Mouse (Mus musculus): ENCODE data around the gene Oaz1.

Gene Oaz1

GRCm38 (mm10) chr10:80845732-80846131, 19.3 kb downstream of the Oaz1 start:
- no peak for DNase-seq (ENCODE audit: low spot score in 2 of 2)

- no peak for DNase-seq (ENCODE audit: low spot score in 2 of 2)
Measured at GRCm38 (mm10) chr10:80848571-80848970, 22.1 kb downstream of the Oaz1 start.

- DNase-seq (ENCODE audit: low spot score in 2 of 2): peak; percentile 92 to 95
Measured at GRCm38 (mm10) chr10:80854913-80855748, 28.7 kb downstream of the Oaz1 start, which contains the start of the genes Lsm7 and Sppl2b. TSS of gene Lsm7 (minus strand) at chr10:80855209. TSS of gene Sppl2b (plus strand) at chr10:80855275.

GRCm38 (mm10) chr10:80855749-80856073, 29.3 kb downstream of the Oaz1 start:
- no peak for DNase-seq (ENCODE audit: low spot score in 2 of 2)

- DNase-seq (ENCODE audit: low spot score in 2 of 2): peak in 1 of 2 experiments; percentile 59
Measured at GRCm38 (mm10) chr10:80856267-80856666, 29.8 kb downstream of the Oaz1 start.

- DNase-seq (ENCODE audit: low spot score in 2 of 2): no peak
Measured at GRCm38 (mm10) chr10:80856908-80857307, 30.5 kb downstream of the Oaz1 start.

- DNase-seq (ENCODE audit: low spot score in 2 of 2): no peak
Measured at GRCm38 (mm10) chr10:80857386-80857785, 30.9 kb downstream of the Oaz1 start.

- no peak for DNase-seq (ENCODE audit: low spot score in 2 of 2)
Measured at GRCm38 (mm10) chr10:80857848-80858247, 31.4 kb downstream of the Oaz1 start.

GRCm38 (mm10) chr10:80858350-80858935, 32.0 kb downstream of the Oaz1 start:
- no peak for DNase-seq (ENCODE audit: low spot score in 2 of 2)

- no peak for DNase-seq (ENCODE audit: low spot score in 2 of 2)
Measured at GRCm38 (mm10) chr10:80862305-80862704, 35.8 kb downstream of the Oaz1 start.

GRCm38 (mm10) chr10:80864446-80864845, 38.0 kb downstream of the Oaz1 start:
- DNase-seq (ENCODE audit: low spot score in 2 of 2): no peak

GRCm38 (mm10) chr10:80870993-80871392, 44.5 kb downstream of the Oaz1 start:
- no peak for DNase-seq (ENCODE audit: low spot score in 2 of 2)

GRCm38 (mm10) chr10:80871581-80871980, 45.1 kb downstream of the Oaz1 start, which contains the start of gene Tmprss9:
TSS of gene Tmprss9 (plus strand) at chr10:80871848.
- DNase-seq (ENCODE audit: low spot score in 2 of 2): no peak

- DNase-seq (ENCODE audit: low spot score in 2 of 2): no peak
Measured at GRCm38 (mm10) chr10:80874035-80874434, 47.6 kb downstream of the Oaz1 start.

GRCm38 (mm10) chr10:80876028-80876427, 49.6 kb downstream of the Oaz1 start:
- no peak for DNase-seq (ENCODE audit: low spot score in 2 of 2)

- DNase-seq (ENCODE audit: low spot score in 2 of 2): no peak
Measured at GRCm38 (mm10) chr10:80876594-80876993, 50.1 kb downstream of the Oaz1 start.

All from frontal cortex, postnatal 10 days (tissue).